Mouse (Mus musculus): Measurements from ENCODE around the gene Scd2.

DNA sequence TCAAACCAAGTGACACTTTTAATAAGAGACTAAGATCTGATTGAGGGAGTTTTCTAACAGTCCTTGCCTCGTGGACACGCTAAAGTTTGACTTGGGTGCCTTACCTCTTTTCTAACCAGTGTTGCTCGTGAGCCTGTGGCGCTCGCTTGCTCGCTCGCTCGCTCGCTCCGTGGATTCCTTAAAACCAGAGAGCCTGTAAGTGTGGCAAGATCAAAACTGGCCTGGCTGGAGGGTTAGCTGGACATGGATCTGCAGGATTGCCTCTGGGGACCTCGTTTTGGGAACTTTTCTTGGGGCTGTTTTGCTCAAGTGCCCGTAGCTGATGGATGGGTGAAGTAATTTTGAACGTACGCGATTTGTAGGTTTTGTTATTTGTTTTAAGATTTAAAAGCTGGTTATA lies 12.2 kb downstream of the Scd2 start:
- no peak for TF ChIP-seq CTCF (IDR thresholded peaks at IDR 0.05; ENCODE audit: low read depth, low read length)
- no peak for TF ChIP-seq POLR2A (IDR thresholded peaks at IDR 0.05; ENCODE audit: borderline replicate concordance, low read depth, low read length)
